Mouse (Mus musculus): ENCODE measurements around the gene Agap1. TPM values are rescaled to one million over a fixed set of nuclear protein-coding genes. Genes with fewer than 3 reads are reported as not detected.

Agap1 gene
- polyA plus RNA-seq, 1 experiment from 2014 or later: 47.7 TPM

- WGBS: 89% methylated on average over 13 of the region's 13 CpGs
- no peak overlapping the region for H3K4me3 ChIP-seq (ENCODE audit: low read depth, low read length)
- no peak overlapping the region for H3K9ac ChIP-seq (ENCODE audit: low read depth, low read length)
- no peaks in the 10 kb centered on the region for H3K27me3 ChIP-seq (ENCODE audit: control insufficient read depth, insufficient read depth, low read depth, low read length)
- H3K4me2 ChIP-seq (ENCODE audit: low read length): no peak overlapping the region
- H3K9me3 ChIP-seq (replicated peaks; ENCODE audit: control insufficient read depth, low read length, poor library complexity, severe bottlenecking): no peaks in the 10 kb centered on the region
- H3K4me1 ChIP-seq (ENCODE audit: control insufficient read depth, insufficient read depth, low read length): peaks cover 3% of the 10 kb centered on the region
- H3K27ac ChIP-seq (ENCODE audit: low read length): no peak overlapping the region
- H3K36me3 ChIP-seq (ENCODE audit: control insufficient read depth, insufficient read depth, low read length): peaks cover 3% of the 10 kb centered on the region; the same call in 1 of the 2 replicates
- no peak for ATAC-seq
Observed at GRCm38 (mm10) chr1:89730589-89731195, 276.1 kb downstream of the Agap1 start.

- 49% methylated on average over 9 of the region's 9 CpGs for WGBS
- H3K4me1 ChIP-seq (ENCODE audit: control insufficient read depth, insufficient read depth, low read length): peaks cover 10% of the 10 kb centered on the region
- H3K27ac ChIP-seq (ENCODE audit: low read length): no peak overlapping the region
- peaks cover 3% of the 10 kb centered on the region; the same call in 1 of the 2 replicates for H3K36me3 ChIP-seq (ENCODE audit: control insufficient read depth, insufficient read depth, low read length)
- H3K9me3 ChIP-seq (replicated peaks; ENCODE audit: control insufficient read depth, low read length, poor library complexity, severe bottlenecking): no peaks in the 10 kb centered on the region
- H3K4me2 ChIP-seq (ENCODE audit: low read length): no peak overlapping the region
- no peak overlapping the region for H3K4me3 ChIP-seq (ENCODE audit: low read depth, low read length)
- H3K9ac ChIP-seq (ENCODE audit: low read depth, low read length): no peak overlapping the region
- no peaks in the 10 kb centered on the region for H3K27me3 ChIP-seq (ENCODE audit: control insufficient read depth, insufficient read depth, low read depth, low read length)
- ATAC-seq: no peak
Observed at GRCm38 (mm10) chr1:89734368-89734767, 279.8 kb downstream of the Agap1 start.

- H3K36me3 ChIP-seq (ENCODE audit: control insufficient read depth, insufficient read depth, low read length): peaks cover 3% of the 10 kb centered on the region; the same call in 1 of the 2 replicates
Observed at GRCm38 (mm10) chr1:89735146-89735545, 280.5 kb downstream of the Agap1 start.

GRCm38 (mm10) chr1:89736021-89736420 lies 281.4 kb downstream of the Agap1 start:
- WGBS: 88% methylated on average over 6 of the region's 6 CpGs
- no peak overlapping the region for H3K4me3 ChIP-seq (ENCODE audit: low read depth, low read length)
- H3K36me3 ChIP-seq (ENCODE audit: control insufficient read depth, insufficient read depth, low read length): no peaks in the 10 kb centered on the region
- H3K9me3 ChIP-seq (replicated peaks; ENCODE audit: control insufficient read depth, low read length, poor library complexity, severe bottlenecking): no peaks in the 10 kb centered on the region
- peaks cover 25% of the 10 kb centered on the region for H3K4me1 ChIP-seq (ENCODE audit: control insufficient read depth, insufficient read depth, low read length)
- no peak overlapping the region for H3K4me2 ChIP-seq (ENCODE audit: low read length)
- H3K27me3 ChIP-seq (ENCODE audit: control insufficient read depth, insufficient read depth, low read depth, low read length): no peaks in the 10 kb centered on the region
- no peak overlapping the region for H3K9ac ChIP-seq (ENCODE audit: low read depth, low read length)
- no peak overlapping the region for H3K27ac ChIP-seq (ENCODE audit: low read length)
- ATAC-seq: no peak

More at GRCm38 (mm10) chr1:89735146-89735545, 280.5 kb downstream of the Agap1 start:
- Histone ChIP-seq H3K27me3 (ENCODE audit: control insufficient read depth, insufficient read depth, low read depth, low read length) (no peaks in the 10 kb centered on the region), H3K4me2 (ENCODE audit: low read length) (no peak overlapping the region), H3K9me3 (replicated peaks; ENCODE audit: control insufficient read depth, low read length, poor library complexity, severe bottlenecking) (no peaks in the 10 kb centered on the region), H3K4me1 (ENCODE audit: control insufficient read depth, insufficient read depth, low read length) (peaks cover 18% of the 10 kb centered on the region), H3K9ac (ENCODE audit: low read depth, low read length) (no peak overlapping the region), H3K27ac (ENCODE audit: low read length) (no peak overlapping the region), H3K4me3 (ENCODE audit: low read depth, low read length) (no peak overlapping the region)
- WGBS: 92% methylated on average over 6 of the region's 6 CpGs
- no peak for ATAC-seq

GRCm38 (mm10) chr1:89739067-89739774 lies 284.6 kb downstream of the Agap1 start:
- H3K36me3 ChIP-seq (ENCODE audit: control insufficient read depth, insufficient read depth, low read length): peaks cover 4% of the 10 kb centered on the region; the same call in 1 of the 2 replicates
- 28% methylated on average over 17 of the region's 17 CpGs for WGBS

GRCm38 (mm10) chr1:89739775-89740099 lies 285.1 kb downstream of the Agap1 start:
- H3K4me3 ChIP-seq (ENCODE audit: low read depth, low read length): no peak overlapping the region
- H3K27me3 ChIP-seq (ENCODE audit: control insufficient read depth, insufficient read depth, low read depth, low read length): no peaks in the 10 kb centered on the region
- H3K9me3 ChIP-seq (replicated peaks; ENCODE audit: control insufficient read depth, low read length, poor library complexity, severe bottlenecking): no peaks in the 10 kb centered on the region
- H3K9ac ChIP-seq (ENCODE audit: low read depth, low read length): no peak overlapping the region
- peak; percentile 61 for ATAC-seq
- 0 out of 2 replicates have a peak overlapping the region, but pooled peaks have one; percentile 61 for H3K27ac ChIP-seq (ENCODE audit: low read length)
- H3K36me3 ChIP-seq (ENCODE audit: control insufficient read depth, insufficient read depth, low read length): peaks cover 4% of the 10 kb centered on the region; the same call in 1 of the 2 replicates
- peaks cover 22% of the 10 kb centered on the region for H3K4me1 ChIP-seq (ENCODE audit: control insufficient read depth, insufficient read depth, low read length)
- no peak overlapping the region for H3K4me2 ChIP-seq (ENCODE audit: low read length)
- 5% methylated on average over 3 of the region's 3 CpGs for WGBS

More at GRCm38 (mm10) chr1:89739067-89739774, 284.6 kb downstream of the Agap1 start:
- peak; percentile 49 for ATAC-seq
- Histone ChIP-seq H3K27ac (ENCODE audit: low read length) (peak overlapping the region; percentile 43; the same call in 1 of the 2 replicates), H3K27me3 (ENCODE audit: control insufficient read depth, insufficient read depth, low read depth, low read length) (no peaks in the 10 kb centered on the region), H3K4me1 (ENCODE audit: control insufficient read depth, insufficient read depth, low read length) (peaks cover 24% of the 10 kb centered on the region), H3K9me3 (replicated peaks; ENCODE audit: control insufficient read depth, low read length, poor library complexity, severe bottlenecking) (no peaks in the 10 kb centered on the region), H3K4me3 (ENCODE audit: low read depth, low read length) (no peak overlapping the region), H3K4me2 (ENCODE audit: low read length) (peak overlapping the region; percentile 6; the same call in 1 of the 2 replicates), H3K9ac (ENCODE audit: low read depth, low read length) (no peak overlapping the region)

GRCm38 (mm10) chr1:89742359-89742758 lies 287.8 kb downstream of the Agap1 start:
- no peak overlapping the region for H3K27ac ChIP-seq (ENCODE audit: low read length)
- peaks cover 22% of the 10 kb centered on the region for H3K4me1 ChIP-seq (ENCODE audit: control insufficient read depth, insufficient read depth, low read length)
- no peak overlapping the region for H3K4me2 ChIP-seq (ENCODE audit: low read length)
- 84% methylated on average over 3 of the region's 3 CpGs for WGBS
- ATAC-seq: no peak
- no peak overlapping the region for H3K4me3 ChIP-seq (ENCODE audit: low read depth, low read length)
- H3K27me3 ChIP-seq (ENCODE audit: control insufficient read depth, insufficient read depth, low read depth, low read length): no peaks in the 10 kb centered on the region
- peaks cover 4% of the 10 kb centered on the region; the same call in 1 of the 2 replicates for H3K36me3 ChIP-seq (ENCODE audit: control insufficient read depth, insufficient read depth, low read length)
- no peak overlapping the region for H3K9ac ChIP-seq (ENCODE audit: low read depth, low read length)
- H3K9me3 ChIP-seq (replicated peaks; ENCODE audit: control insufficient read depth, low read length, poor library complexity, severe bottlenecking): no peaks in the 10 kb centered on the region

GRCm38 (mm10) chr1:89746171-89746570 lies 291.6 kb downstream of the Agap1 start:
- Histone ChIP-seq H3K4me2 (ENCODE audit: low read length) (no peak overlapping the region), H3K27me3 (ENCODE audit: control insufficient read depth, insufficient read depth, low read depth, low read length) (no peaks in the 10 kb centered on the region), H3K9me3 (replicated peaks; ENCODE audit: control insufficient read depth, low read length, poor library complexity, severe bottlenecking) (no peaks in the 10 kb centered on the region), H3K4me1 (ENCODE audit: control insufficient read depth, insufficient read depth, low read length) (peaks cover 18% of the 10 kb centered on the region), H3K9ac (ENCODE audit: low read depth, low read length) (no peak overlapping the region), H3K27ac (ENCODE audit: low read length) (no peak overlapping the region), H3K4me3 (ENCODE audit: low read depth, low read length) (no peak overlapping the region), H3K36me3 (ENCODE audit: control insufficient read depth, insufficient read depth, low read length) (peaks cover 4% of the 10 kb centered on the region; the same call in 1 of the 2 replicates)
- ATAC-seq: no peak
- 58% methylated on average over 3 of the region's 3 CpGs for WGBS

- H3K9ac ChIP-seq (ENCODE audit: low read depth, low read length): no peak overlapping the region
- H3K27ac ChIP-seq (ENCODE audit: low read length): peak overlapping the region; percentile 47; the same call in 1 of the 2 replicates
- H3K4me2 ChIP-seq (ENCODE audit: low read length): no peak overlapping the region
- H3K9me3 ChIP-seq (replicated peaks; ENCODE audit: control insufficient read depth, low read length, poor library complexity, severe bottlenecking): no peaks in the 10 kb centered on the region
- no peaks in the 10 kb centered on the region for H3K27me3 ChIP-seq (ENCODE audit: control insufficient read depth, insufficient read depth, low read depth, low read length)
- ATAC-seq: no peak
- H3K36me3 ChIP-seq (ENCODE audit: control insufficient read depth, insufficient read depth, low read length): no peaks in the 10 kb centered on the region; the same call in 1 of the 2 replicates
- H3K4me1 ChIP-seq (ENCODE audit: control insufficient read depth, insufficient read depth, low read length): peaks cover 21% of the 10 kb centered on the region
- H3K4me3 ChIP-seq (ENCODE audit: low read depth, low read length): no peak overlapping the region
Observed at GRCm38 (mm10) chr1:89749666-89750065, 295.1 kb downstream of the Agap1 start.
